Mouse (Mus musculus) pancreas, adult 10 weeks (tissue): ENCODE data around the gene Pspc1. TPM values are rescaled to one million over a fixed set of nuclear protein-coding genes. Genes with fewer than 3 reads are reported as not detected.

Source experiments
- polyA plus RNA-seq: library from polyadenylated mRNA; stranded (reverse); fragments of 350-450 nt; fragmentation: Illumina TruSeq; extraction: RNeasy Lipid Tissue Mini Kit (QIAGEN cat#74804); gene quantifications from one replicate; pipeline ENCODE4 v1.2.3, GENCODE M21; 2015; ENCODE audit warnings: low read depth, low replicate concordance; ENCODE audit not compliant: insufficient read depth

Gene Pspc1
- polyA plus RNA-seq, result 3.7 TPM

DNA sequence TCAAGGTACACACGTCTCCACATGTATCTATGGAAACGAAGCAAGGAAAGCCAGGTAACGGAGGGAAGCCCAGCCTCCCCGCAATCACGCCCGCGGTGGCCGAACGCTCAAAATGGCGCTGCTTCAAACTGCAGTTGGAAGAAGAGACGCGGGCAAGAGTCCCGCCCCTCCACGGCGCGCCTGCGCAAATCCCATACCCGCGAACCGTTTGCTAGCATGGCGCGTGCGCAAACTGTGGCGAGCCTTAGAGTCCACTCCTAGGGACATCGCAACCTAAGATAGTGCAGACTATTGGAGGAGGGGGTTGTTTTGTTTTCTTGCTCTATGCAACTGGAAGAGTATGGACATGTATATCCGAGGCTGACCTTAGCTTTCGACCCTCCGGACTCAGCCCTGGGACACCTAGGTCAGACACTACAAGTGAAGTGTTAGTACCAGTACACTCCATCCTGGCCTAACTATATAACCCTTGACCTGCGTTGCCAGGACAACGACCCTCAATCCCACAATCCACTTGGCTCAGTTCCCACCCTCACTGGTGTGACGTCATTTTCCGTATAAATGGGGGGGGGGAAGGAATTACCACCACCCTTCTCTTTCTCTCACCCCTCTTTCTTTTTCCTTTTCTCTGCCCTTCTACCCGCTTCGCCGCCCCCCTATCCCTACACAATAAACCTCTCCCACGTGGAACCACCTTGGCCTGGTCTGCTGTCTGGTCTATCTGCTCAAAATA is at the start of gene Pspc1:
Pspc1 (minus strand) TSS at position 117 of the 733 bp plus-strand sequence.

DNA sequence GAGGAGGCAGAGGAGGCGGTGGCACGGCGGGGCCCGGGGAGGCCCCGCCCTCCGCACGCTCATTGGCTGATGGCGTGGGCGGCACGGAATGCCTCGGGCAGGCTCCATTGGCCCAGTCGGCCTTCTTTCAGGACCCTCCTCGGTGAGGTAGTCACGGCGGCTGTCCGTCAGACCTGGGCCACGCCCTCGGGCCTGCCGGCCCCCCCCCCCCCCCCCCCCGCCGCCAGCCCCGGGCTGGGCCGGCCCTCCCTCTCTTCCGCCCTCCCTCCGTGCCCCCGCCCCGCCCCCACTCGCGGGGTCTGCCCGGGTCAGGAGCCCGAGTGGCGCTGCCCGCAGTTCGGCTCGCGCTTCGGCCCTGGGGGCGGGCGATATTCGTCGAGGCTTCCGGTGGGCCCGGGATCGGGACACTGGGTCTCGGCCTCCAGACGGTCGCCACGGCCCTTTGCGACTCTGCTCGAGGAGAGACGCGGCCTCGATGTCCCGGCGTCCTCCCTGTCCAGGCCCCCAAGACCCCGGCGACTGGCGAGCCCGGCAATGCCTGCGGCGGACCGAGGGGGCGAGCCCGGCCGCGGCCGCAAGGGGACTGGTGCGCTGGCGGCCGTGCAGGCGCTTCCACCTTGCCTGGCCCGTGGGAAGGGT is 33.7 kb upstream of the Pspc1 start, which contains the start of gene Zmym5:
Zmym5 (minus strand) TSS at position 16 of the 639 bp plus-strand sequence.

Other genes with a start within 250 kb of the Pspc1 start
- gene Cenpj, start 202.9 kb downstream of the Pspc1 start, polyA plus RNA-seq, result 2.7 TPM
- gene Parp4, start 202.7 kb downstream of the Pspc1 start, polyA plus RNA-seq, result 7.6 TPM
- gene Mphosph8, start 110.1 kb downstream of the Pspc1 start, polyA plus RNA-seq, result 11.1 TPM
- 9.9 TPM for gene Zmym5, start 33.4 kb upstream of the Pspc1 start, polyA plus RNA-seq
- gene Zmym2, start 108.3 kb upstream of the Pspc1 start, polyA plus RNA-seq, result 13.3 TPM